Mouse (Mus musculus): ENCODE results near the gene Pla2g7. TPM values are rescaled to one million over a fixed set of nuclear protein-coding genes. Genes with fewer than 3 reads are reported as not detected.

The Pla2g7 gene
- total RNA-seq, 2 experiments from 2014 or later = 24.5 to 26.7 TPM

DNA sequence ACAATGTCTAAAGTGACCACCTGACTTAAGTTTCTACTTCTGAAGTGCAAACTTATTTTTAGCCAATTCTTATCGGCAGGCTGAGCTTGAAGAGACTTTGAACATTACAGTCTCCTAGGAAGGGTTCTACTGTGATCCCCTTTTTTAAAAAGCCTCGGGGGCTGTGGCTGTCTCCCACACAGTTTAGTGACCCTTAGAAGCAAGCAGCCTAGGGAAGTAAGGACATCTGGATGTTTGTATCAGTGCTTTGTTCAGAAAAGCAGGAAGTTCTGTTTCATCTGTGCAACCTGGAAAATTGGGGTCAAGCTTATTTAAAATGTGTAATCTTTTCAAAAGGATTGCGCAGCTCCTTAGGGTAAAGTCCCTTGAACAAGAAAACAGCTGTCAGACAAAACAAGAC lies 12.6 kb downstream of the Pla2g7 start:
- no peak for DNase-seq

DNA sequence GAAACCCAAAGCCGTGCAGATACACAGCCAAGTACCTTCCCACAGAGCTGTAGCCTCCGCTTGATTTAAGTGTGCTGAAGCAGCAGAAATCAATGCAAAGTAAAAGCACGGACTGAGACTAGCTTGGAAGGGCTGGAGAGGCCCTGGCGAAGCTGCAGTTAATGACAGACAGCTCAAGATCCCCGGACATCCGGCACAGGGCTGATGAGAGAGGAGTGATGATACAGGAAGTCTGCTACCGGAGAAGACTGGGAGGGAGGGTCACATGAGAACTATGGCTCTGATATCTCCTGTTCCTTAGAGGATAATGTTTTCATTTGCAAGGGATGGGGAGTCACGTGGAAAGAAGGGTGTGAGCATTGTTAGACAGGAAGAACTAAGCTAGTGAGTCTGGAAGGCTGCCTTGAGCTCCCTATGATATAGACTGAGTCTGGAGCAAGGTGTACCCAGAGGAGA lies 13.1 kb downstream of the Pla2g7 start:
- DNase-seq = peak; percentile 10

DNA sequence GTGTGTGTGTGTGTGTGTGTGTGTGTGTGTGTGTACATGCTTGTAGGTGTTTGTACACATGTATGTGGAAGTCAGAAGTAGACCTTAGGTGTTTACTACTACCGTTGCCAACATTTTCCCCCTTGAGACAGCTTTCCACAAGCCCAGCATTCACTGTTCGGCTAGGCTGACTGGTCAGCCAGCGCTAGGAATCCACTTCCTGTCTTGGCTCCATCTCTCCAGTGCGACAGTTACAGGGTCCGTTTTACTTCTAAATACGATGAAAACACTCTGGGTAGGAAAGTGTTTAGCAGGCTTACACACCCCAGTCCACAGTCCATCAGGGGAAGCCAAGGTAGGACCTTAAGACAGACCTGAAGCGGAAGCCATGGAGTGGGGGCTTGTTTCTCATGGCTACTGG lies 16.9 kb downstream of the Pla2g7 start:
- DNase-seq = no peak

DNA sequence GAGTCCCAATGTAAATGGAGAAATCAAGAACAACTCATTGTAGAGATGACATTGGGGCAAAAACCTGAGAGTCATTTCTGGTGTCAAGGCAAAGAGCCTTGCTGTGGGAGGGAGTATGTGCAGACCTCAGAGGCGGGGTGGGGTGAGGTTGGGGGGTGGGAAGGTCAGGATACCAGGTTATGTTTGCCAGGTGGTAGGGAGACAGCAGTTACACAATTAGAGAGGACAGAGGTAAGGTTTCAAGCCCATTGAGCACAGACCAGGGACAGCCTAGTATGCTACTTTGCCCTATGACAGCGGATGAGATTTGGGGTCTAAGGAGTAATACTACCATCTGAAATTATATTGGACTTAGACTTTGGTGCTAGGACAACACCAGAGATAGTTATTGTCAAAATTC lies 19.4 kb downstream of the Pla2g7 start:
- DNase-seq = no peak

DNA sequence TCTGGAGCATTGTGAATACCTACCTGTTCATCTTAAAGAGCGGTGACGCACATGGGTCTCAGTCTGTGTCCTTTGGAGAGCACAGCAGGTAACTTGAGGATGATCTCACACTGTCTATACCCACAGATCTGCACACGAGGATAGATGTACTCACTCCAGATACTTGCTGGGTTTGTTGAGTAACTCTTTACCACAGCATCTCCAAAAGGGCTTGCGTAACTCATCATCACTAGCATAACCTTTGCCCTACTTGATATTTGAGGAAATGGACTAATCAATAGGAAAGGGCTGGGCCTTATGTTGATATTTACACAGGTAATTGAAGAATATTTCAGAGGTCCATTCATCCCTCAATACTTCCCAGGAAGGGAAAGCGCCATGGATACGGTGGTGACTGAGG lies 21.9 kb downstream of the Pla2g7 start:
- no peak for DNase-seq

DNA sequence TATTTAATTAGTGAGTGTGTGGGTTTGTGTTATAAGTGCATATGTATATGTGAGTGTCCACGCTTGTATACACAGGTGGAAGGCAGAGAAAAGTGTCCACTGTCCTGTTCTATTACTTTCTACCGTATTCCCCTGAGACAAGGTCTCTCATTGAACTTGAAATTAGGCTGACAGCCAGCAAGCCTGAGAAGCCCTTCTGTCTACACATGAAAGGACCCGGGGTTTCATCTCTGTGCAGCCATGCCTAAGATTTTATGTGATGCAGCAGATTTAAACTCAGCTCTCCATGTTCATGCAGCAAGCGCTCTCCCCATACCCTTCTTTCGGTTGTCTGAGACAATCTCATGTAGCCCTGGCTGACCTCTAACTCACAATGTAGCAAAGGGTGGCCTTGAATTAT lies 22.6 kb downstream of the Pla2g7 start:
- DNase-seq = no peak

DNA sequence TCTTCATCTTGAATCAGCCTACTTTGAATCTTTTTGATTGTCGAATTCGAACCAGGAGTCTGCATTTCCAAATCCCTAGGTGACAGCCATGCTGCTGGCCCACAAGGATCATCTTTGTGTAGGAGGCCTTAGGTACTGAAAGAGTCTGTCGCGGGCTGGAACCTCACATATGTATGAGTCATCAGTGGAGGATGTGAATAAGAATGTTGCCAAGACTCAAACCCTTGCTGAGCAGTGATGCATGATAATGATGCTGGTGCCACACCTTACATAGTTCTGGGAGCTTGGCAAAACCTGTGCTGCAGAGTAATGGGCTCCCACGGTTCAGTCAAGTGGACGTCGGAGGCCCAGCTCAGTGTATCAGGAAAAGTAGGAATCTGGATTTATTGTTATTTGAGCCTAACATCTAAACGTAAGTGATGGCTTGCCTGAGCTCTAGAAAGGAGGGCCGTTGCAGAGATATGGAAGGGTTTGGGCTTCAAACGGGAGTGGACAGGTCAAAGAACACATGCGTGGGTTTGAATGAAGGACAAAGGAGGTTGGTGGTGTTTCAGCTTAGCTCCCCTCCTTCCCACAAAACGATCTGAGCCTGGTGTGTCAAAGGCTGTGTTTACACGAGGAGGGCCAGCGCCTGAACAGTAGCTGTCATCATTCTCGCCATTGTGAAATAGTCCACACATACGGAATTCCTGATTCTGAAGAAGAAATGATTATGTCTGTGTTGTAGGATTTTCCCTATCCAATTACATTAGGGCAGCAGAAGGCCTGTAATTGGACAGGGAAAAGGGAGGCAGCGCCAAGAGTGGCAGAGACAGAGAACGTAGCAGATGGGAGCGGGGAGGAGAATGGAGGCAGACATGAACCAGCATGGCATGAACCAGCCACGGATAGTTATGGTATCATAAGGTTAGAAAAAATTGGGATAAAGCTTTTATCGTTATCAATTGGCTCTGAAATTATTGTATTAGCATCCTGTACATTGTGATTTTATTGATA lies 24.7 kb downstream of the Pla2g7 start:
- no peak for DNase-seq

DNA sequence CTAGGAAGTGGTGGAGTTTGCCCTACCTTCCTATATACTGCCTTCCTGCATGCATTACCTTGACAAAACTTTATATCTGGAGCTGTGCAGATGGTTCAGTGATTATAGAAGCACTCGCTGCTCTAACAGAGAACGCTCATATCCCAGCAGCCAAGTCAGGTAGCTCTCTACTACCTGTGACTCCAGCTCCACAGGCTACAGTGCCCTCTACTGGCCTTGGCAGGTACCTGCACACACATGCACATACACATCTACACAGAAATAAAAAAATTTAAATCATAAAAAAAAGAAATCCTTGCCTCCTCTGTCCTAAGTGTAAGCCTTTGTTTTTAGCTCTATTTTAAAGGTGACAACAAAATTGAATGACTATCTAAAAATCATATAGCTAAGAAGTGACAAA lies 29.8 kb downstream of the Pla2g7 start:
- no peak for DNase-seq

DNA sequence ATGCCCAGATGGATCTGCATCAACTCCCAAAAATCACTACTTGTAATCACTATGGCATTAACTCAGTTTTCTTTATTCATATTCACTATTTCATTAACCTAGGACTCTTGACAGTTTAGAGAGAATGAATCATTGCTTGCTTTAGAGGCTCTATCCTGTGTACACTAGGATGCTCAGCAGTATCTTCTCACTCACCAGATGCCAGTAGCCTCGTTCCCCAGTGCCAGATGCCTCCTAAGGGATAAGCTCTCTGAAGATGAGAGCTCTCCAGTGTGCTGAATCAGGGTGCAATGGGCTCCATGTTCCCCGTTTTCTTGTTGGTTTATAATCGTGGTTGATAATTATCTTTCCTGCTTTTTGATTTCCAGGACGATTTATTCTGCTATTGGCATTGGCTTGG lies 30.8 kb downstream of the Pla2g7 start:
- DNase-seq = no peak

DNA sequence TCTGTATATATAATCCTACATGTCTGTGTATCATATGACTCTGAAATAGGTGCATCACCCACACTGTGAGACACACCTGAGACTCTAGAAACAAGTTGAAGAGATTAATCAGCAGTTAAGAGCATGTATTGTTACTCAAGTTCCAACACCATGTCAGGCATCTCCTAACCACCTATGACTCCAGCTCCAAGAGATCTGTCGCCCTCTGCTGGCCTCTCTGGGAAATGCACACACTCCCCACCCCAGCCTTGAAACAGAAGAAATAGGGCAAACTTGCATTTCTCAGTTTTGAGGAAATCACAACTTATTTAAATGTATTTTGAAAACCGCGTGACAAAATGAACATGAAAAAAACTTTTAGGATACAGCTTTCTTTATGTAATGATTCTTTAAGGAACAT lies 38.8 kb downstream of the Pla2g7 start:
- DNase-seq = peak; percentile 86

DNA sequence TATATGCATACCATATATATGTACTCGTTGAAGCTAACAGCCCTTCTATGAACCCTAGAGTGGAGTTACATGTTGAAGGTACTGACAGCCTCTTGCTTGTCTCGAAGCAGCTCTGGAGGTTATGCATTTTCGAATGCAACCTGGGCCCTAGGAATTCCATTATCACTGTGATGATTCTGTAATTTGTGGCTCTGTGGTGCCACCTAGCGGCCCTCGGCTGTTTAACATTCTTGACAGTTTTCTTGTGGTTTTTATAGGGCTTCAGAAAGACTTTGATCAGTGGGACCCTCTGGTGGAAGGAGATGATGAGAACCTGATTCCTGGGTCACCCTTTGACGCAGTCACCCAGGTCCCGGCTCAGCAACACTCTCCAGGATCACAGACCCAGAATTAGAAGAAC lies 43.7 kb downstream of the Pla2g7 start:
- peak; percentile 47 for DNase-seq

DNA sequence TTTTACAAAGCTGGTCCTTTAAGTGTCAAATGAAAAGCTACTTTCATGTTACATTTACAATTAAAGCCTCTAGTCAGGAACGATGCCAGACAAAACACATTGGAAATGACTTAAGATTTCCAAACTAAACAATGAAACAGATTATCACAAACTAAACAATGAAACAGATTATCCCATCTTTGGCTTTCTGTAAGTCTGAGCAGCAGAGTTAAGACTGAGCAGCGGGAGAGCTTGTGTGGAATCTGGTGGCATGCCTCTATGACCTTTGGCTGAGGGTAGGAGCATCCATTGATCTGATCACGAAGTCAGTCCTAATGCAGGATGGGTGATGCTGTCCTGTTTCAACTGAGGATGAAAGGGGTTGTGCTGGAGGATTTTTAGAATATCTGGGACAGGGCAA lies 44.3 kb downstream of the Pla2g7 start:
- DNase-seq = no peak

DNA sequence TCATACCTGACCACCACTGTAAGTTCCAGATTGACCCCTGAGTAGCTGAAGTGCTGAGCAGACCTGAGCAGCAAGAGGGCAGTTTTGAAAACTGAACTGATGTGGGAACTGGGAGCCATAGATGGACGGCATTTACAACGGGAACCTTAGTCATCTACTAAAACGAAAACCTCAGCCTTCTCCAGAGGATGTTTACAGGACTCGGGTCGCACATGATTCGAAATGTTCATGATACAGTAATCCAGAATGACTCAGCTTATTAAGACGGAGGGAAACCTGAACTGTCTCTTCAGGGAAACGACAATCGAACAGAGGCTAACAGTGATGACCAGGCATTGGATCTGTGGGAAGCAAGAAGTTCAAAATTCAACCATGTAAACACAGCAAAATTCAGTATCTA lies 51.3 kb downstream of the Pla2g7 start:
- no peak for DNase-seq

DNA sequence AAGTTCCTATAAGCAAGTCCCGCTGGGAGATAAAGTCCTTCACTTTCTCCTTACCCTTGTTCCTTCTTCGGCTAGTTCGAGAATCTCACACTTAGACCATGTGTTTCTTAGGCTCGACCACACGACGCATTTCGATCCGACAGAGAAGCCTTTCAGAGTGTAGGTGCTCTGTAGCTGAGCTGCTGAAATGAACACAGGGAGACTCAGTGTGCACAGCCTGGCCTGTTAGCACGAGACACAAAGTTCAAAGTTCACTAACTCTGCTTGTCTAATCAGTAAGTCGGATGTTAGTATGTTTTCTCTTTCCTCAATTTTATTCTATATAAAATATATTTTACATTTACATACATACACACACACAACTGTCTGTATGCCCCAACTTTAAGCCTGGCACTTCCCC lies 54.2 kb downstream of the Pla2g7 start:
- DNase-seq = no peak

DNA sequence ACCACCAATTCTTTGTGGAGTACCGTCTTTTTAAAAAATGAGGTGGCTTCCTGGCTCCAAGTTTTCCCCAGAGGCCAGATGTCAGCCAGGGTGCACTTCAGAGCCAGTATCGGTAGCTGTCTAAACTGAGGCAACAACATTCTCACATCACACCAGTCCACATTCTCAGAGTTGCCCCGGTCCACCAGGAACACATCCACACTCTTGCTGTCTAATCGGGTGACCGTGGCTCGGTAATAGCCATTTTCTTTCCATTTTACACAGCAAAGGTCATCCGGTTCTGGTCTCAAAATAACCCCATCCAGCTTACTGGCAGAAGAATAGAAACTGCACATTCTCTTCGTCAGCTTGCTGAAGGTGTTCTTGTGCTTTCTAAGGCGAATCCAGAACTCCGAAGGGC lies 60.3 kb downstream of the Pla2g7 start:
- no peak for DNase-seq

DNA sequence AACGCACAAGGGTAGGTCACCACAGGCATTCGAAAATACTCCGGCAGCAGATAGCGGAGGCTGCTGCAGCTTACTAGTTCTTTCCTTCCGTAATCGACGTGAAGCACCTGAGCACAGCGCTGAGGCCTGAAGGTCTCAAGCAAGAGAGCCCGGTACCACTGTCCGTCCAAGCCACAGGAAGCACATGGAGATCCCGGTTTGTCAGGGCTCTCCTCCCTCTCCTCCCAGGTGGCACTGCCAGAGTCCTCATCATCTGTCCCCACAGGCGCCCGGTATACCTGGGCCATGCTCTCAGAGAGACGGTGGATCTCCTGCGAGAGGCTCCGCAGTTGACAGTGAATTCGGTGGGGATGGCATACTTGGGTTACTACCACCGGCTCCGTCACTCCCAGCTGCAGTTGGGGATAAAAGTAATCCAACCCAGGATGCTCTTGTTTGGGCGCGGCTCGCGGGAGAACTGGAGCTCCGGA lies 61.2 kb downstream of the Pla2g7 start:
- DNase-seq = no peak

DNA sequence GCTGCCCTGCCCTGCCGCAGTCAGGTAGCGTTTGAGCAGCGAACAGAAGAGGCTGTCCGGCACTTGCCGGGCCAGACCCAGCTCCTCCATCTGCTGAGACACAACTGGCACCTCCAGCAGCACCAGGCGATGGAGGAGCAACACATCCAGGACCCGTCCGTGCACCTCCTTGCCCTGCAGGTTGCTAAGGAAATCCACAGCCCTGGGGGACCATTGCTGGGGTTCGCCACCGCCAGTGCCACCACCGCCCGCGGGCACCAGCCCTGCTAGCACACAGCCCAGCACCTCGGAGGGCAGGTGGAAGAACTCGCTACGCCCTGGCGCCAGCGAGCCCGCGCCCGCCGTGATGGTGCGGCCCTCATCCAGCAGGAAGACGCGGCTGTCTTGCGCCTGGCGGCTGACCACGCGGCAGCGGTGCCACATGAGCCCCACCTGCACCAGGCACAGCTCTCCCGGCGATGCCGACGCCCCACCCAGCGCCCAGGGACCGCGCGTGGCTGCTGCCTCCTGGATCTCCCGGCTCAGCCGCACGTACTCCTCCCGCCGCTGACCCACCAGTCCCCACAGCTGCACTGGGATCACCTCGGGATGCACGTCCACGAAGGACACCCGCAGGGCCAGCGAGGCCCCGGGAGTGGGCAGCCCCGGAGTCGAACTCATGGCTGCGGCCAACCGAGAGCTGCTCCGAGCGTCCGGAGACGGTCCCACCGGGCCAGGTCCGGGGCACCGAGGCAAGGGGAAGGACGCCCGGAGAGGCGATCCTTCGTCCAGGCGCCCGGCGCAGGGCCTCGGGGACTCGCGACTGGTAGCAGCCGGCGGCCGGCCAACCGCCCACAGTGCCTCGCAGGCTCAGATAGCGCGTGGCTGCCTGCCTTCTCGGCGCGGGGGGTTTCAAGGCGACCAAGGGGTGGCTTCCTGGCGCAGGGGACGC lies 61.9 kb downstream of the Pla2g7 start, which contains the start of gene Tdrd6:
Gene Tdrd6, minus strand, starts transcription at position 804 of the 931 bp plus-strand sequence.
- DNase-seq = peak; percentile 16

DNA sequence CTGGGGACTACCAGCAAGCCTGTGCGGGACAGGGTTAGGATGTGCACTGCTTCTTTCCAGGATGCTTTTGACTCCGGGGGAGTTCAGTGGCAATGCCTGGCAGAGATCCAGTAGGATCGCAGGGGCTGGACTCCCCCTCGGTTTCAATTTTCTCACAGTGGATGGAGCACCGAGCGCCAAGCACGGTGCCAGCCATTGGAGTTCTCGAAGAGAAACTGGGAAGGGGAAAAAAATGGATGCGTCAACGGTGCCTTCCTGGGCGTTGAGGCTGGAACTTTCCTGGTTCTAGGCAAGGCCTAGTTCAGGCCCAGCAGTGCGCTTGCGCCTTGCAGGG lies 62.5 kb downstream of the Pla2g7 start:
- DNase-seq = no peak

DNA sequence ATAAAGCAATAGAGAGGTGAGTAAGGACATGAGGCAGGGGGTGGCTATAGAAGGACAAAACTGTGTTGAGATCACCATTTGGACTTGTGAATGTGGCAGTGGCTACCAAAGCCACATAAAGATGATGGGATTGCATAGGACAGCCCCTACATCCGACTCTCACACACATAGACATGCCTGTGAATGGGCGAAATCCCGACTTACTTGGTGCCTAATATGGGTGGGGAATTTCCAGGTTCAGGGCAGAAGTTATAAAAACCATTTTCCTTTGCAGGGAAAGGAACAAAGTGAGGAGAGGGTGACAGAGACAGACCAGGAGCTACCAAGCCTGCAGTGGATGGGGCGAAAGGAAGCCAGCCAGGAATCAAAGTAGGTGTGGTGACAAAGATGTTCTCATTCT lies 69.2 kb downstream of the Pla2g7 start:
- DNase-seq = no peak

DNA sequence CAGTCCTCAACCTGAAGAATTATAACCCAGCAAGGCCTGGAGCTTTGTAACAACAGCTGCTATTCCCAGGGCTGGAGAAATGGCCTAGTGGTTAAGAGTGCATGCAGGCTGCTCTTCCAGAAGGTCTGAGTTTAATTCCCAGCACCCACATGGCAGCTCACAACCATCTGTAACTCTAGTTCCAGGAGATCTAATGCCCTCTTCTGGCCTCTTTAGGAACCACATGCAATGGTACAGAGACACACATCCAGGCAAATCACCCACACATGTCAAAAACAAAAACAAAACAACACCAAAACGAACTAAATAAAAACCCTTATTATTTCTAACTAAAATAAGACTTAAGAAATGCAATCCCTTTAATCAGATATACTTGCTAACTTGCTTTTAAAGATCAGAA lies 72.9 kb downstream of the Pla2g7 start:
- no peak for DNase-seq

DNA sequence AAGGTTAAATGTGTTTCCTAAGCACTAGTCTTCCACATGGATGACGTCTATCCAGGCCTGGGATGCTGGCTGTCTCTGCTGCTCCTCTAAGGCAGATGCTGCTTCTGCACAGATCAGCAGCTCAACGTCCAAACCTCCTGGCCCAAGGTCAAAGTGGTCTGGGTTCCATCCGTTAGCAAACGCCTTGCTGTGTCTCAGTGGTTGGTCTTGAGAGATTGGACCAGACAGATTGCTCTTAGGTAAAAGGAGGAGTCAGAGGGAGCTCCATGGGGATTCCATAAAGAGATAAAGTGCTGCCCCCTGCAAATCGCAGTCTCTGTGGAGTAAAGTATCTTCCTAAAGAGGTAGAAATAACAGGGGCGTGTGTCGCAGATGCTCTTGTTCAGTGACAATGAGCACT lies 75.3 kb downstream of the Pla2g7 start:
- no peak for DNase-seq

DNA sequence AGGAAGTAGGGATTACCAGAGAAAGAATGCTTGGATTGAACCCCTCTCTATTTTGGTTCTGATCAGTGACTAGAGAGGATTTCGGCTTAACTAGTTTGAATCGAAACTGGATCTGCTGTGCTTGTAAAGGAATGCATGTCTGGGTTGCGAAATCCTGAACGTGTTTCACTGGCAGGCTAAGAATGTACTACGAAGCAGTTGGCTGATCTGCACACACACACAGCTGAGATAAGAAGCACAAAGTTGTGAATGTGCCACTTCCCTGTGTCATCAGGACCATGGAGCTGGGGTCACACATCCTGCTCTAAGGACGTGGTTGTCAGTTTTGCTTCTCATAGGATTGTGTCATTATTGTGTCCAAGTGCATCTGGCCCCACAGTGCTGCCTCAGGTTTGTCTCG lies 76.5 kb downstream of the Pla2g7 start:
- no peak for DNase-seq

DNA sequence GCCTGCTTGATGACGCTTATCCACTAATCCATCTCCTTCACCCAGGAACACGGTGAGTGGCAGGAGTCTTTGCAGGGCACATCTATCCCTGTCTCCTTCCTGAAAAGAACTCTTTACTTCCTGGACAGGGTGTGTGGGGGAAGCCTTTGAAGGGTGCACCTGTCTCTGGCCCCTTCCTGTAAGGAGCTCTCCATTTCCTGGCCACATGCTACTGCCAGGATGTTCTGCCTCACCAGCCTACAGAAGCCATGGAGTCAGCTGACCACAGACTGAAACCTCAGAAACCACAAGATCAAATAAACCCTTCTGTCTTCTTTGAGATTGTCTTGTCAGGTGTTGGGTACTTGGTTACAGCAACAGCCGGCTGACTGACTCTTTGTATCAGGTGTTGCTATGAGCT lies 77.2 kb downstream of the Pla2g7 start:
- DNase-seq = no peak

All from adrenal gland, postnatal 10 days (tissue).